Mouse (Mus musculus) spleen, postnatal 4 days (tissue): ENCODE data around the gene Mob3c.

ENCODE experiments used
- DNase-seq, 2 experiments: peaks; one replicate each; pipeline ENCODE4 v3.0.0; 2022; ENCODE audit warnings: low spot score in 2 of 2

The Mob3c gene

GRCm38 (mm10) chr4:115827888-115828571 is at the start of gene Mob3c:
Gene Mob3c, plus strand, starts transcription at chr4:115828092.
- peak; percentile 70 to 86 for DNase-seq

DNA sequence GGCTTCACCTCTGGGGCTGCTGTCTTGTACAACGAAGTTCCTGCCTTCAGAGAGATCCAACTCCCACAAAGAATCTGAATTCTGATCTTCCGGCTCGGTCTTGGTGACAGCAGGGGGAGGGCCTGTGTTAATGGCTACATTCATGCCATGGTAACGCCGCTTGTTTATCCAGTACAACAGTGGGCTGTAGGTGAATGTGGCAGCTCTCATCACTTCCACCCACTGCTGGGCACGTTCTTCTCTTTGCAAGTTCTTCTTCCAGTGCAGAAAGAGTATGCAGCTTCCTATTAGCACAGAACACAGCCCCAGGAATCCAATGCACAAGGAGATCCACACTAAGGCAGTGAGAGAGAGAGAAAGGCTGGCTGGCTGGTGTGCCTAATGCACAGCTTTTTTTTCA is 47.6 kb upstream of the Mob3c start:
- DNase-seq, result no peak

GRCm38 (mm10) chr4:115780918-115781317 is 47.0 kb upstream of the Mob3c start, which contains the start of gene Tex38:
Gene Tex38, minus strand, starts transcription at chr4:115781018.
- no peak for DNase-seq

DNA sequence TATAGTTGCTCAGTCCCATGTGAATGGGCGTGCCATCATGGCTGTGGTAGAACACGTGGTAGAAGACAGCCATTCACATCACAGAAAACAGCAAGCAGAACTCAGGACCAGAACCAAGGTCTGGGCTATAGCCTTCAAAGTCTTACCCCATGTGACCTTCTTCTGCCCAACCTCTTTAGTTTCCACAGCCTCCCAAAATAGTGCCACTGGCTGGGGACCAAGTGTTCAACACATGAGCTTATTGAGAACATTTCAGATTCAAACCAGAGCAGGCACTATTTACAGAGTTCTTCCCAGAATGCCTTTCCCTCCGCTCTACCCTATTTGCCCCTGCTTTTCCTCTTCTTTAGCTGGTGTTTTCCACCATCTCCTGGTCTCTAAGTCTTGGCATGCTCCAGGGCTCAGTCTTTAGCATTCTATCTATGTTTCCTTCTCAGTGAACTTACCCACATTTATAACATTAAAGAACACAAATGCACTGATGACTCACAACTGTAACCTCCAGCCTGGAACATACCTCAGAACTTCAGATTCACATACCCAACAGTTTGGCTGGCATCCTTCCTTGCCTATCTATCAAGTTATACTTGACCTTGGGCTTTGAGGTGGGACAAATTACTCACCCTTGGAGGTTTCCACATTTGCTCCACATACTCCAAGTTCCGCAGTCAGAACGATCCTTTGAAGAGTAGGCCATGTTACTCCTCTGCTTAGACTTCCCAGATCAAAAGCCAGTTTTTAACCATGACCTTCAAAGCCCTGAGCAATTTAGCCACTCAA is 45.7 kb upstream of the Mob3c start:
- DNase-seq, result no peak

- peak; percentile 63 to 90 for DNase-seq
Measured at GRCm38 (mm10) chr4:115784769-115785510, 43.0 kb upstream of the Mob3c start, which contains the start of gene Atpaf1. Gene Atpaf1, plus strand, starts transcription at chr4:115784812.

DNA sequence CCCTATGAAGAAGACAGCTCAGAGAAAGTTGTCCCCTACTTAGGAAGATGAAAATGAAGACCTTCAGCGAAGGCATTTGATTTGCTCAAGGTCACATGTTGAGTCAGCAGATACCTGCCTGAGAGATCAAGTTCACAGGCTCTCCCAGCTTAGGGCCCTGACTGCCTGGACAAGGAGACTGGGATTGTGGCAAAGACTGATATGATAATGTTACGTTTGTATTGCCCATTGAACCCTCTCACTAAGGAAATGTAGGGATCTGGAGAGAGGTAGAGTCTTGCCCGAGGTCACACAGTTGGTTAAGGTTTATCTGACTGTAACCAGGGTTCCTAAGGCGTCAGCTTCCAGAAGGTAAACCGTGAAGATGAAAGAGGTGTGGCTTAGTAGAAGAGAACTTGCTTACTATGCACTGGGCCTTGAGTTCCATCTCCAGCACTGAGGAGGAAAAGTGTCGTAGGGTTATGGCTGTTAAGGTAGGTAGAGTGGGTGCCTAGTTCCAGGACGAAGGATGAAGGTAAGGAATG is 42.3 kb upstream of the Mob3c start:
- DNase-seq, result no peak

GRCm38 (mm10) chr4:115790864-115791263 is 37.0 kb upstream of the Mob3c start:
- DNase-seq, result no peak

- no peak for DNase-seq
Measured at GRCm38 (mm10) chr4:115795360-115795759, 32.5 kb upstream of the Mob3c start.

GRCm38 (mm10) chr4:115799981-115800380 is 27.9 kb upstream of the Mob3c start:
- no peak for DNase-seq

- DNase-seq, result no peak
Measured at GRCm38 (mm10) chr4:115812326-115812725, 15.6 kb upstream of the Mob3c start.

DNA sequence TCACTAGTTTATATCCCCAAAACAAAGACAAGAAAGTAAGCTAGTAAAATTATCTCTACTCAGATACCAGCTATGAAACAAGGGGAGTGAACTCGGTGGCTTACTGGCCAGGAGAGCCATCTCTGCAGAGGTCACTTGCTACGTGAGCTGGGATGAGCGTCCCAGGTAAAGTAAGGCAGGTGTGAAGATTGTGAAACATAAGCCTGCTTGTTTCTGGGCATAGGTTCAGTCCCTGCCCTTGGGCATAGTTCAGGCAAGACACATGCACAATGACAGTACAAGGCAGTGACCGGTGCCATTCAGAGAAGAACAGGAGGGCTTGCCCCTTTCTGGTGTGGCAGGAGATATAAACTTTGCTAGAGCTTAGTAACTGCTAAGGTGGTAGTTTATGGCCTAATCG is 12.3 kb upstream of the Mob3c start:
- DNase-seq, result no peak

- DNase-seq, result no peak
Measured at GRCm38 (mm10) chr4:115820199-115820598, 7.7 kb upstream of the Mob3c start.

GRCm38 (mm10) chr4:115820944-115821343 is 6.9 kb upstream of the Mob3c start:
- no peak for DNase-seq

GRCm38 (mm10) chr4:115821431-115821830 is 6.5 kb upstream of the Mob3c start:
- DNase-seq, result no peak

DNA sequence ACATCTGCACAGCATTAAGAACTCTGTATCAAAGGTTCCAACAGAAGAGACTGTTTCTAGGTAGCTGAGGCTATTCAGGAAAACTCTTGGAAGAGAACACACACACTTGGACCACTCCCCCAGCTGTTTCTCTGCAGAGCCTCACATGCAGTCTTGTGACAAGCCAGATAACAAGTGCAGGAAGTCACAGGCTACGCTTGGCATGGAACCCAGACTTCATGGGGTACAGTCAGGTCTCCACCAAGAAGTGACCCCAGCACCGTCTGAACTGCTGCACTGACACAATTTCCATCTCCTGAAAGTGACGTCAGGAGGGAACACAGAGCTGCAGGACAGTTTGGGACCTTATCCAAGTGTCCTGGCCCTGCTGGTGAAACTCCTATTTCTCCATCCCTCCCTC is 6.0 kb upstream of the Mob3c start:
- DNase-seq, result no peak

GRCm38 (mm10) chr4:115824178-115824577 is 3.7 kb upstream of the Mob3c start:
- DNase-seq, result no peak

- no peak for DNase-seq
Measured at GRCm38 (mm10) chr4:115825271-115825670, 2.6 kb upstream of the Mob3c start.

- DNase-seq, result no peak
Measured at GRCm38 (mm10) chr4:115827066-115827465, 826 bp upstream of the Mob3c start.

- DNase-seq, result no peak
Measured at GRCm38 (mm10) chr4:115827535-115827887, 381 bp upstream of the Mob3c start.

GRCm38 (mm10) chr4:115828572-115828902 is 645 bp downstream of the Mob3c start:
- DNase-seq, result no peak

DNA sequence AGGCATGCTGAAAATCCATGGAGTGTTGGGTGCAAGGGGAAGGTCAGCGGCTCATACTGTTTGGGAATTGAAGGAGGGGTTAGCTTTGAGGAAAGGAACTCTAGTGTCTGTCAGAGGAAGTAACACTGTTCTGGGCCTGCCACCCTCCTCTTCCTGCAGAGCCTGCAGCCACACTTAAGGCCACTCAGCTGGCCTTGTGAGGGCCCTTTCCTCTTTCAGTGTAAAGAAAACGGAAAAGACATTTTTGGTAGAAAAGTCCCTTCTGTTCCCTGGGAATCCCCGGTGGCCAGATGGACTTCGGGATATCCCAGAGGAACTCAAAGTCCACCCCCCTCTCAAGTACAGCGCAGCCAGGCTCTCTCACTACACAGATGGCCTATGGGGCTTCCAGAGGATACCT is 2.6 kb downstream of the Mob3c start:
- no peak for DNase-seq

DNA sequence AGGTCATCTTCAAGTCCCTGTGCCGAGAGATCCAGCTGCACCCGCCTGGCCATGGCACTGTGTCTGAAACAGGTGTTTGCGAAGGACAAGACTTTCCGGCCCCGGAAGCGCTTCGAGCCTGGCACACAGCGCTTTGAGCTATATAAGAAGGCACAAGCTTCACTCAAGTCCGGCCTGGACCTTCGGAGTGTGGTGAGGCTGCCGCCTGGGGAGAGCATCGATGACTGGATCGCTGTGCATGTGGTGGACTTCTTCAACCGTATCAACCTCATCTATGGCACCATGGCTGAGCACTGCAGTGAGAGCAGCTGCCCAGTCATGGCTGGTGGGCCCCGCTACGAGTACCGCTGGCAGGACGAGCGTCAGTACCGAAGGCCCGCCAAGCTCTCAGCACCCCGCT is 3.3 kb downstream of the Mob3c start:
- no peak for DNase-seq
